Comparison of ENCODE assay signal across 20 mouse cellular contexts in genomic region chr2:59244273-59245097, GRCm38 (mm10).
DNase-seq lines count a peak whose midpoint lies in the region; ATAC-seq and TF ChIP-seq lines count a peak whose summit lies in the region.
"Had no signal": no experiment of that assay in that cellular context is flagged by ENCODE, and none has a peak within 500 bp of the region (broad histone marks: within the 10 kb centered on the region; RNA-seq: fewer than 3 reads in every experiment).

No protein-coding gene starts in this region.

- WGBS in kidney, adult 2 months = 89% methylated on average over 12 of the region's 12 CpGs
- 96% methylated on average over 12 of the region's 12 CpGs for WGBS in forebrain, embryonic 10.5 days

- DNase-seq in 416B (ENCODE audit: low read depth) = peak; percentile 84
- DNase-seq in natural killer cell, adult 2 months (ENCODE audit: low spot score in 2 of 2) = peak; percentile 47 to 66
- no peak for DNase-seq in kidney, adult 2 months
- DNase-seq in forebrain, embryonic 10.5 days (ENCODE audit: extremely low spot score, low spot score) = no peak
- no peak for DNase-seq in kidney, postnatal 25 days
- DNase-seq: adrenal gland, postnatal 36 days; cerebellum, adult 11-12 months; cerebellum, postnatal 25 days; heart, adult 2 months; heart, postnatal 4 days; kidney, adult 9 months; lung, adult 2 months; lung, postnatal 4 days; spleen, adult 18-20 months had no signal

- H3K4me3 ChIP-seq in kidney, adult 2 months (ENCODE audit: insufficient read depth, low read depth, low read length) = no peak overlapping the region
- H3K4me3 ChIP-seq in forebrain, embryonic 10.5 days = no peak overlapping the region
- H3K4me3 ChIP-seq: heart, adult 2 months; heart, embryonic 15.5 days; midbrain, embryonic 13.5 days; neural tube, embryonic 15.5 days had no signal

- no peak for TF ChIP-seq CTCF in kidney, adult 2 months (conservative IDR thresholded peaks at IDR 0.05; ENCODE audit: insufficient read depth, insufficient read length, low read depth, low read length)

- H3K9me3 ChIP-seq in forebrain, embryonic 10.5 days = no peaks in the 10 kb centered on the region
- H3K9me3 ChIP-seq: heart, embryonic 15.5 days; midbrain, embryonic 13.5 days; neural tube, embryonic 15.5 days had no signal

- no peaks in the 10 kb centered on the region for H3K4me1 ChIP-seq in kidney, adult 2 months (ENCODE audit: control insufficient read depth, insufficient read depth, low read length)
- peaks cover 3% of the 10 kb centered on the region; the same call in 1 of the 2 replicates for H3K4me1 ChIP-seq in forebrain, embryonic 10.5 days
- H3K4me1 ChIP-seq: heart, embryonic 15.5 days; neural tube, embryonic 15.5 days had no signal

- TF ChIP-seq POLR2A in kidney, adult 2 months (IDR thresholded peaks at IDR 0.05; ENCODE audit: low read depth, low read length) = no peak

- ATAC-seq in CD4-positive, CD25-positive, alpha-beta regulatory T cell, adult 4 months = peak; percentile 77
- peak; percentile 78 for ATAC-seq in inflammation-experienced regulatory T-cells, adult 6 months
- ATAC-seq: midbrain, embryonic 13.5 days; Patski had no signal

- no peaks in the 10 kb centered on the region for H3K36me3 ChIP-seq in kidney, adult 2 months (ENCODE audit: control insufficient read depth, insufficient read depth, low read length)
- peaks cover 18% of the 10 kb centered on the region; the same call in 1 of the 2 replicates for H3K36me3 ChIP-seq in forebrain, embryonic 10.5 days (replicated peaks)
- H3K36me3 ChIP-seq: neural tube, embryonic 15.5 days had no signal

- no peak overlapping the region for H3K27ac ChIP-seq in kidney, adult 2 months (ENCODE audit: insufficient read depth, low read depth, low read length)
- H3K27ac ChIP-seq in forebrain, embryonic 10.5 days = no peak overlapping the region
- H3K27ac ChIP-seq: heart, adult 2 months; heart, embryonic 15.5 days; midbrain, embryonic 13.5 days; neural tube, embryonic 15.5 days had no signal

- no peaks in the 10 kb centered on the region for H3K27me3 ChIP-seq in kidney, adult 2 months (replicated peaks; ENCODE audit: control insufficient read depth, insufficient read depth, low read length)
- no peaks in the 10 kb centered on the region for H3K27me3 ChIP-seq in forebrain, embryonic 10.5 days (ENCODE audit: poor library complexity, severe bottlenecking)
- H3K27me3 ChIP-seq: heart, embryonic 15.5 days; midbrain, embryonic 13.5 days; neural tube, embryonic 15.5 days; Patski had no signal

Comparison
In these comparisons a context has a peak if more than half of its experiments do, and no peak if none do; other contexts are left out.
1. DNase-seq: peak in 416B (single experiment) and natural killer cell, adult 2 months (2 of 2); none in kidney, adult 2 months (single experiment), forebrain, embryonic 10.5 days (single experiment) and kidney, postnatal 25 days (0 of 2).